Mouse (Mus musculus): ENCODE data around the gene Fam98b. TPM values are rescaled to one million over a fixed set of nuclear protein-coding genes. Genes with fewer than 3 reads are reported as not detected.

Gene Fam98b
- total and polyA plus RNA-seq, 2 experiments = 2.5 to 4.4 TPM

GRCm38 (mm10) chr2:117210416-117211085 is 39.0 kb upstream of the Fam98b start:
- Histone ChIP-seq H3K79me2 (ENCODE audit: control insufficient read depth, insufficient read depth, low read length) (no peaks in the 10 kb centered on the region), H3K27ac (replicated peaks; ENCODE audit: insufficient read depth, low read depth, low read length) (no peak overlapping the region), H3K9ac (ENCODE audit: low read depth, low read length) (no peak overlapping the region), H3K36me3 (ENCODE audit: control insufficient read depth, insufficient read depth, low read length) (no peaks in the 10 kb centered on the region), H3K4me1 (ENCODE audit: control insufficient read depth, insufficient read depth, low read length) (no peaks in the 10 kb centered on the region), H3K4me3 (ENCODE audit: insufficient read depth, low read depth, low read length) (no peak overlapping the region), H3K27me3 (ENCODE audit: control insufficient read depth, insufficient read depth, low read length) (no peaks in the 10 kb centered on the region)
- DNase-seq (ENCODE audit: extremely low read depth, low read depth, low spot score) = peak; percentile 35
- no peak for TF ChIP-seq POLR2A (IDR thresholded peaks at IDR 0.05; ENCODE audit: extremely low read depth, insufficient read depth, low read length)
- TF ChIP-seq CTCF (IDR thresholded peaks at IDR 0.05; ENCODE audit: low read depth, low read length) = no peak
- 6% methylated on average over 6 of the region's 6 CpGs for WGBS

DNA sequence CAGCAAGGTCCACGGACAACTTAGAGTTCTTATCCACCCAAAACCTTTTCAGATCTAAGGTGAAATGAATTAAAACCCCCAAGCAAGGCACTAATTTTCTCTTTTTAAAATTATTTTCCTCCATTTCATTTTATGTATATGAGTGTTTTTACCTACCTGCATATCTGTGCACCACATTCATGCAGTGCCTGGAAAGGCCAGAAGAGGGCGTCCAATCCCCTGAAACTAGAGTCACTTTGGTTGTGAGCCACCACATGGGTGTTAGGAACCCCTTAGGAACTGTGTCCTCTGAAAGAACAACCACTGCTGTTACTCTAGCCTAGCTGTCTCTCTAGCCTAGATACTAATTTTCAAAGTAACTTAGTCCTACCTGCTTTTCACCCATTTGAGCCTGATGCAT is 33.4 kb upstream of the Fam98b start:
- no peak for TF ChIP-seq POLR2A (IDR thresholded peaks at IDR 0.05; ENCODE audit: extremely low read depth, insufficient read depth, low read length)
- peak; percentile 24; the same call in 1 of the 2 replicates for TF ChIP-seq CTCF (IDR thresholded peaks at IDR 0.05; ENCODE audit: low read depth, low read length)
- DNase-seq (ENCODE audit: extremely low read depth, low read depth, low spot score) = no peak

DNA sequence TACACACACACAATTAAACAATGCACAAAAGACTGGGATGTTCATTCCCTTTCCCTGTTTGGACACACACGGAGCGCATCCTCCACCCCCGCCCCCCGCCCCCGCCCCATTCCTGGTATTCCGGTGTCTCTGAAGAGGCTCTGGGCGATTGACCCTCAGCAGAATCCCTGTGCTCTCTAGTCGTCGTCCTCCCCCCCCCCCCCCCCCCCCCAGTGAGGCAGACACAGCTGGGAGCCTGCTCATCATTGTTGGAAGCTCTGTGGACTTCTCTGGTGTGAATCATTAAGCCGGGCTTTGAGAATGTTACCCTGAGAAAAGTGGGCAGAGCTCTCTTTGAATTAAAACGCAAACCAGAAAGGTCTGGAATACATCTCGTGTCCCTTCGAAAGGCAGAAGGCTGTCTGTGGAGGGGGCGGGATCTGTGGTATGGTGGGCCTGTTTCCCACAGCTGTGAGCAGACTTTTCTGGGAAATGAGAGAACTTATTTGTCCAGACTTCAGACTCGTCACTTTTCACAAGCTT is 31.8 kb upstream of the Fam98b start:
- H3K36me3 ChIP-seq (ENCODE audit: control insufficient read depth, insufficient read depth, low read length) = no peaks in the 10 kb centered on the region
- WGBS = 20% methylated on average over 15 of the region's 15 CpGs
- DNase-seq (ENCODE audit: extremely low read depth, low read depth, low spot score) = no peak
- no peak overlapping the region for H3K27ac ChIP-seq (replicated peaks; ENCODE audit: insufficient read depth, low read depth, low read length)
- H3K4me1 ChIP-seq (ENCODE audit: control insufficient read depth, insufficient read depth, low read length) = no peaks in the 10 kb centered on the region
- H3K79me2 ChIP-seq (ENCODE audit: control insufficient read depth, insufficient read depth, low read length) = no peaks in the 10 kb centered on the region
- no peak overlapping the region for H3K9ac ChIP-seq (ENCODE audit: low read depth, low read length)
- no peaks in the 10 kb centered on the region for H3K27me3 ChIP-seq (ENCODE audit: control insufficient read depth, insufficient read depth, low read length)
- TF ChIP-seq POLR2A (IDR thresholded peaks at IDR 0.05; ENCODE audit: extremely low read depth, insufficient read depth, low read length) = no peak
- TF ChIP-seq CTCF (IDR thresholded peaks at IDR 0.05; ENCODE audit: low read depth, low read length) = no peak
- no peak overlapping the region for H3K4me3 ChIP-seq (ENCODE audit: insufficient read depth, low read depth, low read length)

More for the DNA sequence above, 33.4 kb upstream of the Fam98b start:
- H3K27me3 ChIP-seq (ENCODE audit: control insufficient read depth, insufficient read depth, low read length) = no peaks in the 10 kb centered on the region
- no peaks in the 10 kb centered on the region for H3K79me2 ChIP-seq (ENCODE audit: control insufficient read depth, insufficient read depth, low read length)
- H3K36me3 ChIP-seq (ENCODE audit: control insufficient read depth, insufficient read depth, low read length) = no peaks in the 10 kb centered on the region
- no peak overlapping the region for H3K27ac ChIP-seq (replicated peaks; ENCODE audit: insufficient read depth, low read depth, low read length)
- no peak overlapping the region for H3K9ac ChIP-seq (ENCODE audit: low read depth, low read length)
- H3K4me1 ChIP-seq (ENCODE audit: control insufficient read depth, insufficient read depth, low read length) = no peaks in the 10 kb centered on the region
- no peak overlapping the region for H3K4me3 ChIP-seq (ENCODE audit: insufficient read depth, low read depth, low read length)
- WGBS = 55% methylated on average over 2 of the region's 2 CpGs

DNA sequence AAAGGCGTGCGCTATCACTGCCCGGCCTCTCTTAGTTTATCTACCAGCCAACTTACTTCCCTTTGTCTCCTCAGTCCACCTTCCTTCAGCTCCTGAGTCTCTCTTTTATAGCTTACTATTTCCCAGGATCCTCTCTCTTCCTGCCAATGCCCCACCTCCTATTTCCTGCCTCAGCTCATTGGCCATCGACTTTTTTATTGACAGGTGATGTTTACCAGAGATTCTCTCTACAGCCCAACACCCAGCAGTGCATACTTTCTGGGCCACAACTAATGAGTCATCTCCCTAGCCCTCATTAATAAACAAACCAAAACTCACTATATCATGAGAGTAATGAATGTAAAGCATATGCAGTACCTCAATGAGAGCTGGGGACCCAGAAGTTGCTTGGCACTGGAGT is 30.0 kb upstream of the Fam98b start:
- TF ChIP-seq CTCF (IDR thresholded peaks at IDR 0.05; ENCODE audit: low read depth, low read length) (no peak), POLR2A (IDR thresholded peaks at IDR 0.05; ENCODE audit: extremely low read depth, insufficient read depth, low read length) (no peak)
- H3K27ac ChIP-seq (replicated peaks; ENCODE audit: insufficient read depth, low read depth, low read length) = no peak overlapping the region
- no peaks in the 10 kb centered on the region for H3K36me3 ChIP-seq (ENCODE audit: control insufficient read depth, insufficient read depth, low read length)
- H3K79me2 ChIP-seq (ENCODE audit: control insufficient read depth, insufficient read depth, low read length) = no peaks in the 10 kb centered on the region
- no peak overlapping the region for H3K4me3 ChIP-seq (ENCODE audit: insufficient read depth, low read depth, low read length)
- 90% methylated on average over 4 of the region's 4 CpGs for WGBS
- no peaks in the 10 kb centered on the region for H3K27me3 ChIP-seq (ENCODE audit: control insufficient read depth, insufficient read depth, low read length)
- H3K9ac ChIP-seq (ENCODE audit: low read depth, low read length) = no peak overlapping the region
- DNase-seq (ENCODE audit: extremely low read depth, low read depth, low spot score) = no peak
- H3K4me1 ChIP-seq (ENCODE audit: control insufficient read depth, insufficient read depth, low read length) = no peaks in the 10 kb centered on the region

DNA sequence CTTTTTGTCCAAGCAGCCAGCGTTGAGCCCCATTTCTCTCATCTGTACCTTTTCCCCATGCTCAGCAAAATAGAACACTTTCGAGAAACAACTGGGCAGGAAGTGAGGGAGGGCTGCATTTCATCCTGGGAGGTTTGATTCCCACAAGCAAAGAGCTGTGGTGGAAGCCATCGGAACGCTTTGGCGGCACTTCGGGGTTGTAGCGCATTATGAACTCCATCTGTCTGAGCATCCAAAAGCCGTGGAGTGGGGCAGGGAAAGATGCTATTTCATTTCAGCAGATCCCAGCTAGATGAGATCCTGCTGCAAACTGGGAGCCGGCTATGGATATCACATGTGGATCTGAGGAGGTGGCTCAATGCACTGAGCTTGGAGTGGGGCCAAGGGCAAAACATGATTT is 26.9 kb upstream of the Fam98b start:
- WGBS = 83% methylated on average over 9 of the region's 9 CpGs
- H3K4me3 ChIP-seq (ENCODE audit: insufficient read depth, low read depth, low read length) = no peak overlapping the region
- H3K36me3 ChIP-seq (ENCODE audit: control insufficient read depth, insufficient read depth, low read length) = no peaks in the 10 kb centered on the region
- H3K9ac ChIP-seq (ENCODE audit: low read depth, low read length) = no peak overlapping the region
- no peaks in the 10 kb centered on the region for H3K27me3 ChIP-seq (ENCODE audit: control insufficient read depth, insufficient read depth, low read length)
- no peaks in the 10 kb centered on the region for H3K4me1 ChIP-seq (ENCODE audit: control insufficient read depth, insufficient read depth, low read length)
- H3K79me2 ChIP-seq (ENCODE audit: control insufficient read depth, insufficient read depth, low read length) = no peaks in the 10 kb centered on the region
- no peak for DNase-seq (ENCODE audit: extremely low read depth, low read depth, low spot score)
- no peak overlapping the region for H3K27ac ChIP-seq (replicated peaks; ENCODE audit: insufficient read depth, low read depth, low read length)
- TF ChIP-seq CTCF (IDR thresholded peaks at IDR 0.05; ENCODE audit: low read depth, low read length) (no peak), POLR2A (IDR thresholded peaks at IDR 0.05; ENCODE audit: extremely low read depth, insufficient read depth, low read length) (no peak)

DNA sequence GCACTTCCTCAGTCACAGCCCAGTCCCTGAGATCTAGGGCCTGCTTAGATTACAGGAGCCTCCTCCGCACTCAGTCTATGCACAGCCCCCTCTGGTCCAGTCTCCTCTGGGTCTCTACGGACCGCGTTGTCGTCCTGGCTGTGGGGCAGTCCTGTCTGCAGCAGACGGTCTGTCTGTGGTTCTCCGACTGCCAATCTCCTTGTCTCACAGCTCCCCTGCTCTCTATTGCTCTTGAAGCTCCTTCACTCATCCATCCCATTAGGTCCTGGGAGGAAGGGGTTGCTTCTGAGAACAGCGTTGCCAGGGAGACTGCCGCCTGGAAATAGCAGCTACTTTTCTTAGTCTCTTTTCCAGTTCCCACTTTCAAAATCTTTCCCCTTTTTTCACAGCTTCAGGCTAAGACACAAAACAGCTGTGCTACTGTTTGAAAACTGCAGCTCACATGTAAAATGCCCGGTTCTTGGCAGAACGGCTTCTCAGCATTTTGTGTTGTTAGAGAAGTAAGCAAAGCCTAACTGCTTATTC is 20.9 kb upstream of the Fam98b start:
- TF ChIP-seq POLR2A (IDR thresholded peaks at IDR 0.05; ENCODE audit: extremely low read depth, insufficient read depth, low read length) (no peak), CTCF (IDR thresholded peaks at IDR 0.05; ENCODE audit: low read depth, low read length) (no peak)
- no peaks in the 10 kb centered on the region for H3K79me2 ChIP-seq (ENCODE audit: control insufficient read depth, insufficient read depth, low read length)
- no peaks in the 10 kb centered on the region for H3K36me3 ChIP-seq (ENCODE audit: control insufficient read depth, insufficient read depth, low read length)
- H3K27me3 ChIP-seq (ENCODE audit: control insufficient read depth, insufficient read depth, low read length) = no peaks in the 10 kb centered on the region
- no peak overlapping the region for H3K9ac ChIP-seq (ENCODE audit: low read depth, low read length)
- no peaks in the 10 kb centered on the region for H3K4me1 ChIP-seq (ENCODE audit: control insufficient read depth, insufficient read depth, low read length)
- WGBS = 80% methylated on average over 11 of the region's 11 CpGs
- no peak overlapping the region for H3K27ac ChIP-seq (replicated peaks; ENCODE audit: insufficient read depth, low read depth, low read length)
- no peak overlapping the region for H3K4me3 ChIP-seq (ENCODE audit: insufficient read depth, low read depth, low read length)
- DNase-seq (ENCODE audit: extremely low read depth, low read depth, low spot score) = no peak
